Mouse (Mus musculus): Measurements from ENCODE around the gene Pdcl2. TPM values are rescaled to one million over a fixed set of nuclear protein-coding genes. Genes with fewer than 3 reads are reported as not detected.

The Pdcl2 gene
- polyA plus RNA-seq (2017; shearing (Covaris generic)): not detected

DNA sequence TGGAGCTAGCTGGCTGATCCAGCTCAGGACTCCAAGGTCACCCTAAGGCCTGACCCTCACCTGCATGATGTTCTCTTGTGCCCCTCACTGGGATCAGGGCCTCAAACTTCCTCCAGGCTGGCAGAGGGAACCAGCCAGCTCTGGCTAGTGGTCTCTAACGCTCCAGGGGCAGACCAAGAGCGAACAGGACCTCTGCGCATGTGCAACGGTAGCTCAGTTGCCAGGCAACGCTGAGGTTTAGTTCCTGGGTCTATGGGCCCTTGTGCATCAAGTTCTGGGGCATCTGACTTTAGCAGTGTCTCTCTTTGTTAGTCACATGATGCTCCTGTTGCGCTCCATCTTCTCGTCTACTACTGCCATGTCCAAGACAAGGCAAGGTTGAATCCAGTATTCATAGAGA, at the start of gene Pdcl2:
Gene Pdcl2, minus strand, starts transcription at position 204 of the 400 bp plus-strand sequence.
- ATAC-seq: no peak

DNA sequence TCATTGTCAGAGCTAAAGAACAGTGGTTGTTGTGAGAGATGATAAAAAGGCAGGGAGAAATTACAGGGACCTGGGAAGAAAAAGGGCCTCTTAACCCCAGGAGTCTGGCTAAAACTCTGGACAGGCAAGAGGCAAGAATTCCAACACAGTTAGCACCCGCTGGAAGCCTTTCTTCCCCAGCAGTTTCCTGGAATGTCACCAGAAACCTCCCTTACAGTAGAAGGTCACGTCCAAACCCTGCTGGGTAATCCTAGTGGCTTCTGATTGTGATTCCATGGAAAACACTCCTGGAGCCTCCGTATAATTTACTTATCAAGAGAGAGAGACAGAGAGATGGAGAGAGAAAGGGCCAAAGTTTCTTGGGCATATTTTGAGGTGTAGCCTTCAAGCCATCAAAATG, 48.3 kb upstream of the Pdcl2 start:
- ATAC-seq: no peak

DNA sequence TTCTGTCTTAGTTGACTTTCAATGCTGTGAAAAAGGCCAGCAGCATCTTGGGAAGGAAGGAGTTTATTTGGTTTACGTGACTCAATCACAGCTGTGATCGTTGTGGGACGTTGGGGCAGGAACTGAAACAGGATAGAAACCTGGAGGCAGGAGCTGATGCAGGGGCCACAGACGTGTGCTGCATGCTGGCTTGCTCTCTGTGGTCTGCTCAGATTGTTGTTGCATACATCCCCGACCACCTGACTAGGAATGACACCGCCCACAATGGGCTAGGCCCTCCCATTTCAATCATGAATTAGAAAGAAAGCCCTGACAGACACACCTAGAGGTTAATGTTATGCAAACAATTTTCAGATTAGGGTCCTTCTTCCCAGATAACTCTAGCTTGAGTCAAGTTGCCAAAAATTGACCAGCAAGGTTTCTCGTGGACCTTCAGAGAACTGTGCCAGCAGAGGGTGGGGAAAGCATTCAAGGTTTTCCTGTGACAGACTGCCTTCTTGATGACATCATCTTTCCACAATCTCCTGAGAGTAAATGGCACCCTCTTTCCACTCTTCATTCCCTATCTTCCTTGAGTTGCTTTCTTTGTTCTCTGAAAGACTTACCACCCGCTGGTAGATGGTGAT, 38.4 kb upstream of the Pdcl2 start:
- no peak for ATAC-seq

DNA sequence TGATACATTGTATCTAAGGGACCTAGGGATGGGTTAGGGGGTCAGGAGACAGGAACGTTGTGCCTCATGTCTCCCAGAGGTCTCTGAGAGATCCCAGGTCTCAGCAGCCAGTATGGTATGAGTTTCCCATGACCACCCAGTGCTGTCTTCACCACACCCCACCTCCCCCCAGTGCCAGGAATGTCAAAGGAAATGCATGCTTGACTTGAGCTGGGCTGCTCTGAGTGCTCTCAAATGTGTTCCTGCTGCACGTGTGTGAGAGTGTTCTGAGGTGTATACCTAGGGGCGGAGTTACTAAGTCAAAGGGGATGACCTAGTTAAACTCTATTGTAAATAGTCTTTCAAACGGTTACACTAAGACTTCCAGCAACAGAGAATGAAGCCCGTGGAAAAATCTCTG, 34.5 kb upstream of the Pdcl2 start:
- ATAC-seq: no peak

DNA sequence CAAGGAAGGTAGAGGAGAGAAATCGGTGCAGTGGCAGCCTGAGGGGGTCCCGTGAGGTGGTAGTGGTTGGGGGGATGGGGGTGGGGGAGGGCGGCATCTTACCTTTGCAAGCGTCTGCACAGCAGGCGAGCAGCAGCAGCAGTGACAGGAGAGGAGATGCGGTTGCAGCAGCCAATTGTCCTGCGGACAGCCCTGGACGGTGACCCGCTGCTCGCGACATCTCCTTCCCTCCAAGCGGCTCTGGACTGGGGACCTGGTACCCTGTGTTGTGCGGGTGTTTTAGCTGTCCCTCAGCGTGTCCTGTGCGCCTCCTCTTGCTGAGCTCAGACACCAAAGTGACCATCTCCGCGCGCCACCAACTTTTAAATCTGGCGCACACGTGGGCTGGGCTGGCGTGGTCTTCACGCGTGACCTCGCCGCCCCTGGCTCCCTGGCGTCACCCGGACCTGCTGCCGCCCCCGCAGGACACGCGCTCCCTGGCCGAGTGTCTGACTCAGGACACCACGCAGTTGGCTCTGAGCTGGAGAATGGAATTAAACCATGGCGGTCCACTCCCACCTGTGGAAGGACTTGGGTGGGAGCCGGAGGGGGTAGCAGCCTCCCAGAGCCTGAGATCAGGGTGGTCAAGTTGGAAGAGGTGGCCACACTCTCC, 32.6 kb upstream of the Pdcl2 start, which contains the start of gene Nmu:
Gene Nmu, minus strand, starts transcription at position 336 of the 652 bp plus-strand sequence.
- ATAC-seq: no peak

DNA sequence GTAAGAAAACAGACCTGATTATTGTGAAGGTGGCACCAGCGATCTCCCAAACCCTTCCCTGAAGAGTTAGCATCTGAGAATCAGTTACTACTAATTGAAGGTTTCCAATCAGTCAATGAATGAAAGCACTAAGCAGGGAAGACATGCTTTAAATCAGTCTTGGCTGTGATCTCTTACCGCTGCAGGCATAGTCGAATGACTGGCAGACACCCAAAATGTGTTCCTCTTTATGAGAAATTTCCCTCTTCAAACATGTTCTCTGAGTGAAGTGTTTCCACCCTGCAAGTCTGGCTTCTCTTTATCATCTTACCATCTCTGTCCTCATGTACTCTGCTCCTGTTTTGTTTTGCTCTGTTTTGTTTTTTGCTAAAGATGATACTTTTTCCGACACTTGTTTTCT, 29.8 kb upstream of the Pdcl2 start:
- no peak for ATAC-seq

DNA sequence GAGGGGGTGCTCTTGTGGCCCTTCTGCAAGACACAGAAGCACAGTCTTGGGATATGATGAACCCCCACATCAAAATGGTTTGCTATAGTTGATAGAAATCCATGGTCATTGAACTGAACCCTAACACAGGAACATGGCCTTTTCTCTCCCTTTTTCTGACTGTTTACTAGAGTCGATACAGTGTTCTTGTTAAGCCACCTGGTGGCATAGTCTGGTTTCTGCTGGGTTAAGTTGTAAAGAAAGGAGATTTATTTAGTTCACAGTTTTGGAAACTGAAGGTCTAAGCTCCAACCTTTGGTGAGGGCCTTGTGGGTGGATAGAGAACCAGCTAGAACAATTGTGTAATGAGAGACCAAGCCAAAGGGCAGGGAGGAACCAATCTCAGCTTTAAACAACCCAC, 29.1 kb upstream of the Pdcl2 start:
- no peak for ATAC-seq

DNA sequence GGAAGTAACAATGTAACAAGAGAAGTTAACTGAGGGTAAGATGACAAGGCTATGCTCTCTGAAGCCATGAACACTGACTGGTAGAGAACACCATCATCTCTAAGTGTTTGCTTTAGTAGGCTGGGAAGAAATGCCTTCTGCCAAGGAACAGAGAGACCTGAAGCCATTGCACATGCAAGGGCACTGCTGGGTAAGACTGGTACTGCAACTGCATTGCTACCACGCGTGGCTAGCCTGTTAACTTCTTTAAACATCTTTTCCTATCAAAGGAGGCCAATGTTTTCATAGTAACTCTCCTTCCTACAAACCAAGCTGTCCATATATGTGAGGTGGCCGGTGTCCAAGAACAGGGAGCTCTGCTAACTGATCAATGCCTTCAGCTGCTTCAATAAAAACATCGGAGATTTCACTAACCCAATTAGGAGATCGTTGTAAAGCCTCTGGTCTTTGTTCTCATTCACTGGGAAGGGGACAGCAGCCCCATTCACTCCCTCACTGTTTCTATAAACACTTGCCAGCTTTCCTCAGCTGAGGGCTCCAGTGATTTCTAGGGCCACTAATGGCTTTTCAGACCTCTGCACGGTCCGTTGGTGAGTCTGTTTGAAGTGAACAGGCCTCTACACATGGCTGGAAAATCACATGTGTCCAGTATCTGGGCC, 21.1 kb upstream of the Pdcl2 start:
- no peak for ATAC-seq

DNA sequence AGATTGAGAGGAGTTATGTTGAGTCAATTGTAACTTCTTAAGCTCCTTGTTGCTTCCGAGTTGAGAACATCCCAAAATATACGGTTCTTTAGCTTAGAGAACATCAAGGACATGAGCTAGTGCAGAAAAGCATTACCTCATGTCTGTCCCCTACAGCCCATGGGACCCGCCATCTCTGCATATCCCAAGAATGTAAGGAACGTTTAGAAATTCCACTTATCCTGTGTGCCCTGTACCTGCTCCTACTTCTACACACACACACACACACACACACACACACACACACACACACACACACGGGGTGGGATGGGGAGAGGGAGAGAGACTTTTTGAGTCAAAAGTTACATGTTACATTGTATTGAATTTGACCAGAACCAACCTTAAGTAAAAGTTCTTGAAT, 20.6 kb upstream of the Pdcl2 start:
- no peak for ATAC-seq

DNA sequence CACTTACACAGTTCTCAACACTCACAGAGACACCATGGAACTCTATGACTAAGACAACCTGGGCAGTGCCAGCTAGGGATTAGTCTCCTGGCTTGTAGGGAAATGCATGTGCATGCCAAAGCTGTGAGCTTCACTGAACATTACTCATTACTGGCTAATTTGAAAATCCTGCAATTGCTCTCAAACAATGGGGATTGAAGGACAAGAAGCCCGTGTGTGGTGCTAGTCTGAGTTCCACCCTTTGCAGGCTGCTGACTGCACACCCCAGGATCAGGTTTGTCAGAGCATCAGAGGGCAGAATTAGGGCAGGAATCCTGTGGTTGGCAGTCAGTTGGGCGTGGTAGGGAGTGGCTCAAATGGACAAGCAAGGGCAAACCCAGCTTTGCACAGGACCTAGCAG, 15.2 kb upstream of the Pdcl2 start:
- ATAC-seq: no peak

DNA sequence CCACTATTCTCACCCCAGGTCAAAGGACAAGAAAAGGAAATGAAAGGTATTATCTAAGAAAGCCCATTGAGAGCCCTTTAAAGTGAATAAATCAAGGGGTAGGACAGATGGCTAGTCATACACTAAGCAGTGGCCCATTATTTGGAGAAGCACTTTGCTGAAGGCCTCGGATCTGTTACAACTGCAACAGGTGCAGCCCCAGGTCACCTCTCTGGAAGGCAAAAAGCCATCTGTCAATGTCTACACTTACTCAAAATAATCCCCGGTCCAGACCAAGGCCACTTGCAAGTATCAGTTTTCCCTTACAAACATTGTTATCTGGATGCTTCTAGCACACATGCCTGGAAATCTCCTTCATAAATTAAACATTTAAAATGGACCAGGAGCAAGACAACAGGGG, 10.0 kb upstream of the Pdcl2 start:
- no peak for ATAC-seq

DNA sequence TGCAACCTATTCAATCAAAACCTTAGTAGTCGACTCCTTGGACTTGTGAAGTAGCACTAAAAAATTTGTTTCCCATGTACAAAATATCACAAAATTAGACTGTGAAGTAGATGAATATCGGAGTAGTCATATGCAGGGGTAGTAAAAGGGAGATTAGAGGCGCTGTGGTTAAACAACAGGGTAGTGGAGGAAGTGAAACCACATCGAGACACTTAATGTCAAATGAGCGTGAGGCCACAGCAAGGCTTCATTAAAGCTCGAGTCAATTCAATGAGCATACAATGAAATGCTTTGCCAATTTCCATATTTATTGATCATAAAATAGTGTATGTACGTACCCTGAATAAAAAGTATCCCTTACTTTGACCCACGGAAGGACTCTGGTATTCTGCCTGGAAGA, 6.1 kb upstream of the Pdcl2 start:
- ATAC-seq: no peak

DNA sequence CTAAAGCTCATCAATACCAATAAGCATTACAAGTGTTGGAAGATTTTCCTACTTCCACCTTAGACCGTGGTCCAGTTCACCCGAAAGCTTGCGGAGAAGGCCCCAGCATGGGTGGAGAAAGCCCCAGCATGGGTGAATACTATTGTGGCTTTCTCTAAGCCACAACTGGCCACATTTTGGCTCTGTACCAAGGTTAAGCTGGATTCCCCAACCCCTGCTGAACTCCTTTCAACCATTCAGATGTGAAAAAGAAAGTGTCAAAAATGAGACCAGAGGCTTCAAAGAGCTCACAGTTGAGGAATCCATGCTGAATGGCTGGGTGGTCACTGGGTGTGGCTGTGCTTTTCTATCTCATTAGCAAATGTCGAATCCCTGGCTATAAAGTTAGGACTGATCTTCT, 2.9 kb upstream of the Pdcl2 start:
- ATAC-seq: no peak

DNA sequence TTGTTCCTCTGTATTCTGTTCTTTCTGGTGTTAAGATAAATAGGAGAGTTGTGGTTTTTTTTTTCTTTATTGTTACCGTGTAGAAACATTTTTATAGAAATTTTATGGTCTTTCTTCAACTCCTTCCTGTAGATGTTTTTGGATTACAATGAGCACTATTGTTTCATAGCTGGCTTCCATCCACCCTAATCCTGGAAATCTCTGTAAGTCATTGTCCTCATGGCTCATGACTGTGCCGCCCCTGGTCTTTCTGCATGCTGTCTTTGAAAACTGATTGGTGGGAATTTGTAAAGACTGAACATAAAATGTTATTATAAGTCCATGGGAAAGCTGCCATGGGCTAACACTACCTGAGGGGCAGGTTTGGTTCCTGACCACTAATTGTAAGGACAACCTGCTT, 3.7 kb downstream of the Pdcl2 start:
- no peak for ATAC-seq

DNA sequence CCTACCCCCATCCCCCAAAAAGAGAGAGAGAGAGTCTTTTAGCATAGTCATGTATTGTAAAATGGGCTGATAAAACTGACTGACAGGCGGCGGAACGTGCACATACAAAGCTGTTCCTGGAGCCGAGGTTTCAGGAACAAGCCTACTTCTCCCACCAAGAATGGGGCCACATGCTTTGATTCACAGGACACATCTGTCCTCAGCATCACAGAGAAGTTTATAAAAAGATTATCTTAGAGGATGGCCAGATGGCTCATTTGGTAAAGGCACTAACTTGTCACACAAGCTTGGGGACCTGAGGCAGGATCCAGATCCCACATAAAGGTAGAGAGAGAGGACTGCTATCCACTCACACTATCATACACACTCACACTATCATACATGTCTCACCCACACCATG, 5.8 kb downstream of the Pdcl2 start:
- no peak for ATAC-seq

DNA sequence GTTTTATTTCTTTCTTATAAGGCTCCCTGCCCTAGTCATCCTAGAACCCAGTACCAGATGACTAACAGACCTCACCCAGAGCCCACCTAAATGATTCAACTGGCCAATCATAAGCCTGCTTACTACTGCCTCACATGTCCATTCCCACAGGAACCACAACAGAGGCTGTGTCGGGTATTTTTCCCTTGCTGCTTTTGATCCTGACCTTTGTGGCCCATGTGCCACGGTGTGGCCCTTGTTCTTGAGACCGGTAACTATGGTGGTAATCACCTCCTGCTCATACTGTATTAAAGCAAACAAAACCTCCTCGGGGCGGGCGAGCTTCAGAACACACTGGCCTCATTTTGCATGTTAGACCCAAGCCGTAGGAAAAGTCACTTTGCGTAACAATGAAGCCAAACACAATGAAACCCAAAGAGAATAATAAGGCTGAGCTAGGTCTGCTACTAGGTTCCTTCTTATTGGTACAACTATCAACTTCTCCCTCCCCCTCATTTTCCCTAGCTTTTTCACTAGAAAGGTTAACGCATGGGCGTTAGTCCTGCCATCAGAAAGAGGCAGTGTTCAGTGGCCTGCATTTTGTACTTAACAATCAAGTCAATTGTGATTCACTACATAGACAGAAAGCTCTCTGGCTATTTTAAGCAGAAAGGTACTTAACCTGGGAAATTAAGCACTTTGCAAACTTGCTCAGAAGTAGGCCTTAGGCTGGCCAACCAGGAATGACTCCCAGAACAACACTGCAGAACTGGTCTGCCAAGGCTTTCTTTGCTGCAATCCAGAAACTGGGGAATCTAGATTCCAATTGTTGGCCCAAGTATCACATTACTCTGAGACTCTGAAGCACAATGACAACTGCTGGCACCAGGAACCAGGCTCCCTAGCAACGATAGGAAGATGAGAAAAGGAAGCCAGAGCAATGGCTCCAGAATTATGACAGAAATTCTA, 9.4 kb downstream of the Pdcl2 start:
- ATAC-seq: no peak

DNA sequence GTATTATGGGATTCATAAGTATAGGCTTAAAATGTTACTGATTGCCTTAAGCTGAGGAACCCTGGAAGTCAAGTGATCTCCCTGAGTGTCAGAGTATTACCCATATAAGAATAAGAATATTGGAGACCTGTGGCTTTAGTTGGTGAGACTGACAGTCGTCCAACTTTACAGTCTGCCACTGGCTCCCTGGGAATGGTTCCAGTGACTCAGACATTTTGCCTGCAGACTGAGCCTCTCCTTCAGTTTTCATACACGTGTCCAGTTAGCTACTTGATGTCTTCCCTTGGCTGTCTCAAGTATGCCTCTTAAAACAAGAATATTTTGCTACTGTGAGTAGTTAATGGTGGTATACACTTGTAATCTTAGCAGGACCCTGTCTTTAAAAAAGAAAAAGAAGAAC, 22.8 kb downstream of the Pdcl2 start:
- ATAC-seq: no peak

DNA sequence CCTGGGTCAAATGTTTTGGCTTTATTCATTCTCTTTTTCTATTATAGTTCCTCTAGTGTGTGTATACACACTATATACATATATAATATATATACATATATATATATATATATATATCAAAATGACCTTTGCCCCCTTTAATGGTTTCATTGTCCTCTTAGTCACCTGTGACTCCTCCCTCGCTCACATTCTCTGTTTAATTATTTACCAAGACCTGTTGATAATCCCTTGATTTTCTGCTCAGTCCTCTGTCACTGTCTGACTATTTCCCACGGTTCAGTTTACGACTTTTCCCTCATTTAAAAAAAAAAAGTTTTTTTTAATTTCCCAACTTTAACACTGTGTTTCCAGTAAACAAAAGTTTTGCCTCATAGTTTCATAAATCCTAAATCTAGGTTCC, 24.7 kb downstream of the Pdcl2 start:
- ATAC-seq: no peak

DNA sequence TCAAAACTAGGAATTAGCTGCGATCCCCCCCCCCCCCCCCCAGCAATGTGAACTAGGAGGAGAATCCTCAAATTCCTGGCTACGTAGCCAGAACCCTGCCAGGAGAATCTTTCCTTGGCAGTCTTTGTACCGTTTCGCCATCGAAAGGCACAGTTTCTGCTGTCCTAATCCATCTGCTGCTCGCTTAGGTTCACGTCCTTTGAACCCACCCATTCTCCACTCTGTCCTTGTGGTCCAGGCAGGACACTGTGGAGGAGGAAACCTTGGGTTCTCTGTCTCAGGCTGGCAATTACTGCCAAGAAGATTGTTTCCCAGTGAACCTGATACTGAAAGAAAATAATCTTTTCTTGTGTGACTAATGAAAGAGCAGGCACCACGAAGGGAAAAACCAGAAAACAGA, 25.3 kb downstream of the Pdcl2 start:
- no peak for ATAC-seq

DNA sequence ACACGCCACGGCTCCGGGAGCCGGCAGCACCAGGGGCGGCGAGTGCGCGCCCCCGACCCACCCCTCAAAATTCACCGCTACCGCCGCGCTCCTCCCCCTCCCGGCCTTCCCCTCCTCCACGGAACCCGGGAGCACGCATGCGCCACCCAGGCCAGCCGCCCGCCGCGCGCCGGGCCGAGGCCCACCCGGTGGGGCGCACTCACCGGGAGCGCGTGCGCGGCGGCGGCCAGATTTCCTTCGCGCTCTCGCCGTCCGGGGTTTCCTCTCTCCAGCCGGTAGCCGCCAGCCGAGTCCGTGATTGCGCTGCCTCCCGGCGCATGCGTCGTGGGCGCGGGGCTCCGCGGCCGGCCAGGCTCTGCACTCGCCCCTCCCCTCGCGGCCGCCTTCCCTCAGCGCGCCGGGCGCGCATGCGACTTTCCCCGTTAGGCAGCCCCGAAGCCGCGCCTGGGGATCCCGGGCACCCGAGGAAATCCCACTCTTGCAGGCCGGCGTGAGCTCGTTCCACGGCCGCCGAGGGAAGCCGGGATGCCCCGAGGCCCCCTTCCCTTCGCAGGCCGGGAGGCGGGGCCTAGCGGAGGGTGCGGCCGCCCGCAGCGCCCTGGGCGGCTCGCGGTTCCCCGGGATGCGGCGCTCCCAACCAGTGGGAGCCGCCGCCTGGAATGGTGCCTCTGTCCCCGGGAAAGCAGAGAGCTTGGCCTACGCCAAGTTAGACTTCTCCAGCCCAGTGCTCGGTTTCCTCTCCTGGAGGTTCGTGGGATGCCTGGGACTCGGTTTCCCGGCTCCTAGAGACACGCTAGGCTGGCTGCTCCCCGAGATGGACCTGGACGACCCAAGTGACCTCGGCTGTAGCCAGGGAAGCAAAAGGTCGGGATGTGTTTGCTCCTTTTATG, 26.3 kb downstream of the Pdcl2 start, which contains the start of gene Clock:
Gene Clock, minus strand, starts transcription at position 341 of the 890 bp plus-strand sequence.
- peak; percentile 66 for ATAC-seq

DNA sequence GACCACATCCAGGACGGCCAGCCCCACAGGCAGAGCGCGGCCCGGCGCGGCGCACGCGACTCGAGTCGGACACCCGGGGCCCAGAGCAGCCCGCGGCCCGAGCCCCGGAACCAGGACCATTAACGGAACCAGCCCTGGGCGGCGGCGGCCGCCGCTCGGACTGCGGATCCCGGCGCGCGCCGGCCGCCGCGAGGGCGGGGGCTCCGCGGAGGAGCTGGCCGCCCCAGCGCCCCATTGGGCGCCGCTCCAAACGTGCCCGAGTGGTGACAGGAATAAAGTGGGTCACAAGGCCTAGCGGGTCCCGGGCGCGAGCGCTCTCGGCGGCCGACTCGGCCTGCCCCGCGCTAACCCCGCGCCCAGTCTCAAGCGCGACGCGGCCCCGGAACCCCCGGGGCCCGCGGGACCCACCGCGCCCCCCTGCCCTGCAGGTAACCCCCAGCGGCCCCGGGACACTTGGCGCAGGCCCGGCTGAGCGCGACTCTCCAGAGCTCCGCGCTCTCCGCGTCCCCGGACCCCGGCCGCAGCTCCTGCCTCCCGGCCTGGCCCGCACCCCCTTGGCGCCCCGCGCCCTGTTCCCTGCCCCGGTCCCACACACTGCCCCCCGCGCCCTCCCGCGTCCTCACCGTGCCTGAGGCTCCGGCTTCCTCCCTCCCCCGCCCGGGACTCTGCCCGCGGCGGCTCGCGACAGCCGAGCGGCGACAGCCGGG, 27.1 kb downstream of the Pdcl2 start:
- ATAC-seq: peak; percentile 67
